Mouse (Mus musculus): Measurements from ENCODE around the gene Nexn. TPM values are rescaled to one million over a fixed set of nuclear protein-coding genes. Genes with fewer than 3 reads are reported as not detected.

Gene Nexn
- polyA plus RNA-seq, 1 experiment from 2014 or later = 5.1 TPM

GRCm38 (mm10) chr3:152231333-152232100, 34.6 kb downstream of the Nexn start:
- Histone ChIP-seq H3K4me3 (replicated peaks; ENCODE audit: low read length) (no peak overlapping the region), H3K36me3 (ENCODE audit: control insufficient read depth, insufficient read depth) (peaks cover 22% of the 10 kb centered on the region)
- ATAC-seq = no peak

DNA sequence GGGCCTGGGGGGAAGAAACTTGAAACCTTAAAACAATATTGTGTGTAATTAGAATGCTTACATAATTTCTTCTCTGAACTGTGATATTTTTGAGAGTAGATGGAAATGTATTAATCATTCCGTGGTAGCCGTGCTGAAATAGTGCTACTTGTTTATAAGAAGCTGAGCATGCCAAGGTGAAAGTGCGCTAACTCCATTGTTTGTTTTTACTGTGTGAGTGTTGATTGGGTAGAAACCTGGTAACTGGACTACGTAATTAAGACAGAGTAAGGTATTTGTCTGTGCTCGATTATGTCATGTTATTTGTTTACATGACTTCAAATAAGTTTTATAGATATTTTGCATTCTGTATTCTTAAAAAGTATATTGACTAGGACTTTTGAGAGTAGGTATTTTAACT, 36.9 kb downstream of the Nexn start:
- no peaks in the 10 kb centered on the region for H3K27me3 ChIP-seq (replicated peaks; ENCODE audit: control insufficient read depth, insufficient read depth, low read length)
- no peak overlapping the region for H3K9ac ChIP-seq (replicated peaks; ENCODE audit: low read depth, low read length)
- WGBS = 92% methylated on average over 5 of the region's 5 CpGs
- no peak overlapping the region for H3K4me2 ChIP-seq (ENCODE audit: low read length)
- H3K4me3 ChIP-seq (replicated peaks; ENCODE audit: low read length) = no peak overlapping the region
- H3K27ac ChIP-seq (ENCODE audit: low read length) = no peak overlapping the region
- no peaks in the 10 kb centered on the region for H3K9me3 ChIP-seq (ENCODE audit: control insufficient read depth, low read length)
- peaks cover 38% of the 10 kb centered on the region for H3K36me3 ChIP-seq (ENCODE audit: control insufficient read depth, insufficient read depth)
- no peaks in the 10 kb centered on the region for H3K4me1 ChIP-seq (replicated peaks; ENCODE audit: control insufficient read depth, insufficient read depth, low read length)
- no peak for ATAC-seq

More at GRCm38 (mm10) chr3:152231333-152232100, 34.6 kb downstream of the Nexn start:
- Histone ChIP-seq H3K4me2 (ENCODE audit: low read length) (no peak overlapping the region), H3K9ac (replicated peaks; ENCODE audit: low read depth, low read length) (no peak overlapping the region), H3K4me1 (replicated peaks; ENCODE audit: control insufficient read depth, insufficient read depth, low read length) (no peaks in the 10 kb centered on the region), H3K27ac (ENCODE audit: low read length) (no peak overlapping the region), H3K9me3 (ENCODE audit: control insufficient read depth, low read length) (no peaks in the 10 kb centered on the region), H3K27me3 (replicated peaks; ENCODE audit: control insufficient read depth, insufficient read depth, low read length) (no peaks in the 10 kb centered on the region)
- 55% methylated on average over 6 of the region's 6 CpGs for WGBS

GRCm38 (mm10) chr3:152228843-152229242, 37.3 kb downstream of the Nexn start:
- WGBS = 97% methylated on average over 7 of the region's 7 CpGs
- Histone ChIP-seq H3K36me3 (ENCODE audit: control insufficient read depth, insufficient read depth) (peaks cover 43% of the 10 kb centered on the region), H3K27ac (ENCODE audit: low read length) (no peak overlapping the region), H3K9me3 (ENCODE audit: control insufficient read depth, low read length) (no peaks in the 10 kb centered on the region), H3K27me3 (replicated peaks; ENCODE audit: control insufficient read depth, insufficient read depth, low read length) (no peaks in the 10 kb centered on the region), H3K4me2 (ENCODE audit: low read length) (no peak overlapping the region), H3K9ac (replicated peaks; ENCODE audit: low read depth, low read length) (no peak overlapping the region), H3K4me3 (replicated peaks; ENCODE audit: low read length) (no peak overlapping the region), H3K4me1 (replicated peaks; ENCODE audit: control insufficient read depth, insufficient read depth, low read length) (no peaks in the 10 kb centered on the region)
- ATAC-seq = no peak

DNA sequence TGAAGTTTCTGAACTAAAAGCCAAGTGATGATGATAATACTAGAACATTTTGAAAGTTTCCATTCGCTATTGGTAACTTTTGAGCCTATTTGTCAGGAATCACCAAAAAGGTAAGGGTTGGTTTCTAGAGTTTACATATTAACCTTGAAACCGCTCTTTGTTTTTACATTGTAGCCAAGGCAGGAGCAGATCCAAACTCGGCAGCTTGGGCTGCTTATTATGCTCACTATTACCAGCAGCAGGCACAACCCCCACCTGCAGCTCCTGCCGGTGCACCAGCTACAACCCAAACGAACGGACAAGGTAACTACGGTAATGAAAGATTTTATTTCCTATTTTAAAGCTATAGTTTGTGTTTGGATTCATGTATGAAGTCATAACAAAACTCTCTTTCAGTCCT, 40.2 kb downstream of the Nexn start:
- no peak overlapping the region for H3K9ac ChIP-seq (replicated peaks; ENCODE audit: low read depth, low read length)
- no peaks in the 10 kb centered on the region for H3K9me3 ChIP-seq (ENCODE audit: control insufficient read depth, low read length)
- ATAC-seq = no peak

DNA sequence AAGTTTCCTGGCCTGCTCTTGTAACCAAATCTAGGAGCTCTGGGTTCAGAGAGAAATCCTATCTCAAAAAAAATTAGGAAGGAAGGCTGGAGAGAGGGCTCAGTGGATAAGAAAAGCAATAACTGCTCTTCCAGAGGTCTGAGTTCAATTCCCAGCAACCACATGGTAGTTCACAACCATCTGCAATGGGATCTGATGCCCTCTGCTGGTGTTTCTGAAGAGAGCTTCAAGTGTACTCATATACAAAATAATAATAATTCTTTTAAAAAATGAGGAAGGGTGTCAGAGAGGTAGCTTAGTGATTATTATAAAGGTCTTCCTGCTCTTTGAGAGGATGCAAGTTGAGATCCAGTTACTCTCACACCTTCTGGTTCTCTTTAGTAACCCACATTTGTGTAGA, 41.2 kb downstream of the Nexn start:
- no peak overlapping the region for H3K9ac ChIP-seq (replicated peaks; ENCODE audit: low read depth, low read length)
- no peak overlapping the region for H3K4me3 ChIP-seq (replicated peaks; ENCODE audit: low read length)
- no peaks in the 10 kb centered on the region for H3K4me1 ChIP-seq (replicated peaks; ENCODE audit: control insufficient read depth, insufficient read depth, low read length)
- no peaks in the 10 kb centered on the region for H3K27me3 ChIP-seq (replicated peaks; ENCODE audit: control insufficient read depth, insufficient read depth, low read length)
- H3K9me3 ChIP-seq (ENCODE audit: control insufficient read depth, low read length) = no peaks in the 10 kb centered on the region
- no peak for ATAC-seq
- peaks cover 65% of the 10 kb centered on the region for H3K36me3 ChIP-seq (ENCODE audit: control insufficient read depth, insufficient read depth)
- no peak overlapping the region for H3K4me2 ChIP-seq (ENCODE audit: low read length)
- H3K27ac ChIP-seq (ENCODE audit: low read length) = no peak overlapping the region

More for the DNA sequence above, 40.2 kb downstream of the Nexn start:
- H3K27me3 ChIP-seq (replicated peaks; ENCODE audit: control insufficient read depth, insufficient read depth, low read length) = no peaks in the 10 kb centered on the region
- H3K36me3 ChIP-seq (ENCODE audit: control insufficient read depth, insufficient read depth) = peaks cover 58% of the 10 kb centered on the region
- 92% methylated on average over 7 of the region's 7 CpGs for WGBS
- H3K4me1 ChIP-seq (replicated peaks; ENCODE audit: control insufficient read depth, insufficient read depth, low read length) = no peaks in the 10 kb centered on the region
- no peak overlapping the region for H3K4me2 ChIP-seq (ENCODE audit: low read length)
- no peak overlapping the region for H3K27ac ChIP-seq (ENCODE audit: low read length)
- no peak overlapping the region for H3K4me3 ChIP-seq (replicated peaks; ENCODE audit: low read length)

DNA sequence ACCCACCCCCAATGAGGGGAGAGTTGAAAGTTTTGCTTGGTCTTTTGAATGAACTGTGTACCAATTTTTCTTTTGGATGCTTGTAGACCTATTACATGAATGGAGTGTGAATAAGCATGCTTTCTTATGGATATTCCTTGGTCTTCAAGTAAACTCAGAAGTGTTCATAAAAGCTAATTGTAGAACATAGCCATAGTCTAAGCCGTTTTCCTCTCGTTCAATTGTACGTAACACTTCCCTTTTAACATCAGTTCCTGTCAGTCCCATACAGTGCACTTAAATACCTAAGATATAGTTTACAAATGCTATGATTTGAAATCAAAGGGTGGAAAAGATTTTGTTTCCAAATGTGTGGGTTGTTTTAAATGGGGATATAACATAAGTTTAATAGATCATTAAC, 52.7 kb downstream of the Nexn start:
- H3K4me1 ChIP-seq (replicated peaks; ENCODE audit: control insufficient read depth, insufficient read depth, low read length) = peaks cover 25% of the 10 kb centered on the region
- peaks cover 13% of the 10 kb centered on the region for H3K36me3 ChIP-seq (ENCODE audit: control insufficient read depth, insufficient read depth)
- H3K9me3 ChIP-seq (ENCODE audit: control insufficient read depth, low read length) = no peaks in the 10 kb centered on the region
- peak overlapping the region; percentile 88 for H3K4me2 ChIP-seq (ENCODE audit: low read length)
- no peak overlapping the region; the same call in 1 of the 2 replicates for H3K4me3 ChIP-seq (replicated peaks; ENCODE audit: low read length)
- H3K27ac ChIP-seq (ENCODE audit: low read length) = no peak overlapping the region
- no peaks in the 10 kb centered on the region for H3K27me3 ChIP-seq (replicated peaks; ENCODE audit: control insufficient read depth, insufficient read depth, low read length)
- no peak overlapping the region for H3K9ac ChIP-seq (replicated peaks; ENCODE audit: low read depth, low read length)
- no peak for ATAC-seq
- WGBS = 15% methylated on average over 3 of the region's 3 CpGs

DNA sequence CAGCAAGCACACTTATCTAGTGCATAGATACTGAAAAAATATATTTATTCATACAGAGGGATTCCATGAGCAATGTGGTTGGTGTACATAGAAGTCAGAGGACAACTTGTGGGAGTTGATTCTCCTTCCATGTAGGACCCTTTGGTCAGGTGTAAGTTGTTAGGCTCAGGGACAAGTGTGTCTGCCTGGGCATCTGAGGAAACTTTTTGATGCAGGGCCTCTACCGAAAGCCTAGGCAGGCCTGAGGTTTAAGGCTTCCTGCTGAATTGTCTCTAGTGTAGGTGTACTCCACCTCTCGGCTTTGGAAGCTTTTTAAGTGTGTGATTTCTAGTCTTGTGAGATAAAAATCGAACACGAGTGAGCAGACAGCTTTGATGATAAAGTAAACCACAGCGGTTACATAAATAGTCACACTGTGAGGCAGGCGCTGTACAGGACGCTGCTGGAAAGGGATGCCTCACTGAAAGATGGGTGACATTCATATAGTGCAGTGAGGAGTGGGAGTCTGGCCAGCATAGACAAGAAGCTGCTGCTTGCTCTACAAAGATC, 54.3 kb downstream of the Nexn start:
- no peak for ATAC-seq

GRCm38 (mm10) chr3:152210728-152211391, 55.3 kb downstream of the Nexn start:
- Histone ChIP-seq H3K4me3 (replicated peaks; ENCODE audit: low read length) (peak overlapping the region; percentile 94), H3K27me3 (replicated peaks; ENCODE audit: control insufficient read depth, insufficient read depth, low read length) (no peaks in the 10 kb centered on the region), H3K9ac (replicated peaks; ENCODE audit: low read depth, low read length) (peak overlapping the region; percentile 100), H3K9me3 (ENCODE audit: control insufficient read depth, low read length) (no peaks in the 10 kb centered on the region), H3K4me1 (replicated peaks; ENCODE audit: control insufficient read depth, insufficient read depth, low read length) (peaks cover 26% of the 10 kb centered on the region), H3K4me2 (ENCODE audit: low read length) (peak overlapping the region; percentile 88), H3K27ac (ENCODE audit: low read length) (peak overlapping the region; percentile 100), H3K36me3 (ENCODE audit: control insufficient read depth, insufficient read depth) (peaks cover 2% of the 10 kb centered on the region; the same call in 1 of the 2 replicates)
- ATAC-seq = peak; percentile 57
- under 1% methylated on average over 53 of the region's 68 CpGs for WGBS

More for the DNA sequence above, 54.3 kb downstream of the Nexn start:
- peak overlapping the region; percentile 88 for H3K4me2 ChIP-seq (ENCODE audit: low read length)
- H3K27ac ChIP-seq (ENCODE audit: low read length) = no peak overlapping the region
- peak overlapping the region; percentile 100 for H3K9ac ChIP-seq (replicated peaks; ENCODE audit: low read depth, low read length)
- peak overlapping the region; percentile 94 for H3K4me3 ChIP-seq (replicated peaks; ENCODE audit: low read length)
- 37% methylated on average over 7 of the region's 7 CpGs for WGBS
- H3K27me3 ChIP-seq (replicated peaks; ENCODE audit: control insufficient read depth, insufficient read depth, low read length) = no peaks in the 10 kb centered on the region
- H3K9me3 ChIP-seq (ENCODE audit: control insufficient read depth, low read length) = no peaks in the 10 kb centered on the region
- H3K36me3 ChIP-seq (ENCODE audit: control insufficient read depth, insufficient read depth) = peaks cover 4% of the 10 kb centered on the region; the same call in 1 of the 2 replicates
- H3K4me1 ChIP-seq (replicated peaks; ENCODE audit: control insufficient read depth, insufficient read depth, low read length) = peaks cover 26% of the 10 kb centered on the region

DNA sequence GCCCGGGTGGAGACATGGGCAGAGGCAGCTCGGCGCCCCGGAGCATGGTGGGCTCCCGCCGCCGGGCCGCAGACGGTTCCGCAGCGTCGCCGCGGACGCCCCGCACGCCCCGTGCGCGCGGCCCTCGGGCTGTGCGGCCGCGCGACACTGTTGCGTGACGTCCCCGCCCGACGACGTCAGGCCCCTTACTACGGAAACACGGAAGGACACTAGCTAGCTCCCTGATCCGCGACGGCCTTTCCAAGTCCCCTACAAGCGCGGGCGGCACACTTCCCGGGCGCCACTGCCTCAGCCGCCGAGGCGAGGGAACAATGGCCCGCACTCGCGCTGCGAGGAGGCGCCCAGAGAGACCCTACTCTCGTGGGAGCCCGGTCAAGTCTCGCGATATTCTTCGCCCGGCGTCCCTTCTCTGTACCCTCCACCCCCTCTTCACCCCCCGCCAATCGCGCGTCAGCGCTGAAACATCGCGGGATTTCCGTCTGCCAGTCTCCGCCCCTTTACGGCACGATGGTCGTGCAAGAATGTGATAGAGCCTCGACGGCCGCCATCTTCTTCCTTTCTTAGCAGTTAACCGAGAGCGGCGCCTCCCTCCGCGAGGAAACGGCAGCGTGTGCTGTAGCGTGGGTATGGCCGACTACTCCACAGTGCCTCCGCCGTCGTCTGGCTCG, 56.0 kb downstream of the Nexn start, which contains the start of the genes Dnajb4 and Fubp1:
Gene Dnajb4 (minus strand): TSS at position 336 of the 668 bp plus-strand sequence.
Gene Fubp1 (plus strand): TSS at position 456 of the 668 bp plus-strand sequence.
- Histone ChIP-seq H3K4me1 (replicated peaks; ENCODE audit: control insufficient read depth, insufficient read depth, low read length) (peaks cover 24% of the 10 kb centered on the region), H3K9me3 (ENCODE audit: control insufficient read depth, low read length) (no peaks in the 10 kb centered on the region), H3K4me2 (ENCODE audit: low read length) (peak within 1 kb of the TSS; percentile 89), H3K27ac (ENCODE audit: low read length) (peak within 1 kb of the TSS; percentile 100), H3K9ac (replicated peaks; ENCODE audit: low read depth, low read length) (peak within 1 kb of the TSS; percentile 100), H3K4me3 (replicated peaks; ENCODE audit: low read length) (peak within 1 kb of the TSS; percentile 94), H3K36me3 (ENCODE audit: control insufficient read depth, insufficient read depth) (no peaks in the 10 kb centered on the region), H3K27me3 (replicated peaks; ENCODE audit: control insufficient read depth, insufficient read depth, low read length) (no peaks in the 10 kb centered on the region)
- WGBS = under 1% methylated on average over 85 of the region's 85 CpGs
- ATAC-seq = peak; percentile 96

Data from forebrain, embryonic 16.5 days (tissue).